ENCODE assay signal across 21 mouse cellular contexts in the genomic region with DNA sequence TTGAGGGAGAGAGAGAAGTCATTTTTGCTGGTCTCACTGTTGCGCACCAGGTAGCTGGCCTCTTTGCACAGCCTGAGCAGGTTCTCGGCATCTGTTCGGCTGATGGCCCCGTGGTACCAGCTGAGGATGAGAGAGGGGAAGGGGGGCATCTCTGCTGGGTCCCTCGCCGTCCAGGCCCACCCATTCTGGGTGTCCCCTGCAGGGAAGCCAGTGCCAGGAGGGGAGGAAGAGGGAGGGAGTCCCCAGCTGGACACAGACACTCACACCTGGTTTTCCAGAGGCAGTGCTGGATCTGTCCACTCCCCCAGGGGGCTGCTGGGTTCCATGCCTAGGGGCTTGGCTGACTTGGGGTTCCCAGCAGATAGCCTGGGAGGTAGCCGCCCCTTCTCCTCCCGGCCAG. TPM values are rescaled to one million over a fixed set of nuclear protein-coding genes. Genes with fewer than 3 reads are reported as not detected.
A peak's percentile ranks its signal among the peaks of the same experiment; 100 is the strongest.
DNase-seq lines count a peak whose midpoint lies in the region; ATAC-seq and TF ChIP-seq lines count a peak whose summit lies in the region.
"Had no signal": no experiment of that assay in that cellular context is flagged by ENCODE, and none has a peak within 500 bp of the region (broad histone marks: within the 10 kb centered on the region; RNA-seq: fewer than 3 reads in every experiment).

No protein-coding gene starts in this region.

- WGBS in cerebellum, adult 2 months: 18% methylated on average over 8 of the region's 8 CpGs
- WGBS in hindbrain, embryonic 11.5 days: 93% methylated on average over 8 of the region's 8 CpGs
- 78% methylated on average over 8 of the region's 8 CpGs for WGBS in midbrain, embryonic 14.5 days

- H3K4me2 ChIP-seq in hindbrain, embryonic 11.5 days (replicated peaks; ENCODE audit: low read depth, low read length): no peak overlapping the region
- no peak overlapping the region for H3K4me2 ChIP-seq in midbrain, embryonic 14.5 days (ENCODE audit: low read length)
- H3K4me2 ChIP-seq: embryonic facial prominence, embryonic 13.5 days; kidney, embryonic 15.5 days; liver, embryonic 12.5 days; lung, embryonic 14.5 days had no signal

- no peak for TF ChIP-seq POLR2A in cerebellum, adult 2 months (IDR thresholded peaks at IDR 0.05; ENCODE audit: borderline replicate concordance, insufficient read depth, low read length)

- no peak for ATAC-seq in hindbrain, embryonic 11.5 days (ENCODE audit: low FRiP score)
- ATAC-seq in midbrain, embryonic 14.5 days (ENCODE audit: low FRiP score, low TSS enrichment): no peak
- ATAC-seq: CD4-positive, CD25-positive, alpha-beta regulatory T cell, adult 4 months; liver, embryonic 12.5 days had no signal

- H3K27me3 ChIP-seq in cerebellum, adult 2 months (ENCODE audit: control insufficient read depth, insufficient read depth, low read length): no peaks in the 10 kb centered on the region
- no peaks in the 10 kb centered on the region for H3K27me3 ChIP-seq in hindbrain, embryonic 11.5 days (ENCODE audit: control insufficient read depth, insufficient read depth, low read length)
- H3K27me3 ChIP-seq in midbrain, embryonic 14.5 days (ENCODE audit: control insufficient read depth, insufficient read depth, low read length): no peaks in the 10 kb centered on the region
- H3K27me3 ChIP-seq: embryonic facial prominence, embryonic 13.5 days; kidney, embryonic 15.5 days; liver, embryonic 12.5 days had no signal

- DNase-seq in cerebellum, adult 11 months: peak; percentile 40
- DNase-seq in cerebellum, postnatal 4 days (ENCODE audit: low spot score in 2 of 2): no peak
- DNase-seq in cerebellum, adult 2 months: peak in 1 of 2 experiments; percentile 41
- DNase-seq in hindbrain, embryonic 11.5 days (ENCODE audit: low spot score): no peak
- DNase-seq in midbrain, embryonic 14.5 days: no peak
- DNase-seq in ovary, postnatal 36 days (ENCODE audit: low spot score): no peak
- no peak for DNase-seq in kidney, postnatal 14 days
- DNase-seq in layer of hippocampus, adult 9-10 months (ENCODE audit: low spot score): no peak
- DNase-seq: gastrocnemius, postnatal 25 days; heart, postnatal 10 days; lung, embryonic 14.5 days; thymus, adult 18-20 months had no signal

- no peaks in the 10 kb centered on the region for H3K36me3 ChIP-seq in hindbrain, embryonic 11.5 days (ENCODE audit: control insufficient read depth, insufficient read depth, low read length)
- peaks cover 54% of the 10 kb centered on the region for H3K36me3 ChIP-seq in midbrain, embryonic 14.5 days (ENCODE audit: control insufficient read depth, insufficient read depth, low read length)

- H3K27ac ChIP-seq in cerebellum, adult 2 months (ENCODE audit: insufficient read depth, low read length): peak overlapping the region; percentile 56
- H3K27ac ChIP-seq in hindbrain, embryonic 11.5 days (ENCODE audit: low read depth, low read length): peak overlapping the region; percentile 56; the same call in 1 of the 2 replicates
- peak overlapping the region; percentile 67 for H3K27ac ChIP-seq in midbrain, embryonic 14.5 days (replicated peaks; ENCODE audit: low read depth, low read length)
- H3K27ac ChIP-seq: embryonic facial prominence, embryonic 13.5 days; kidney, embryonic 15.5 days; liver, embryonic 12.5 days; macrophage had no signal

- no peaks in the 10 kb centered on the region for H3K9me3 ChIP-seq in hindbrain, embryonic 11.5 days (ENCODE audit: control insufficient read depth, low read length)
- H3K9me3 ChIP-seq in midbrain, embryonic 14.5 days (ENCODE audit: control insufficient read depth, low read length): no peaks in the 10 kb centered on the region
- H3K9me3 ChIP-seq: embryonic facial prominence, embryonic 13.5 days; kidney, embryonic 15.5 days; liver, embryonic 12.5 days had no signal

- no peak overlapping the region for H3K9ac ChIP-seq in hindbrain, embryonic 11.5 days (ENCODE audit: low read depth, low read length)
- peak overlapping the region; percentile 20; the same call in 1 of the 2 replicates for H3K9ac ChIP-seq in midbrain, embryonic 14.5 days (replicated peaks; ENCODE audit: low read length)
- H3K9ac ChIP-seq: embryonic facial prominence, embryonic 13.5 days; kidney, embryonic 15.5 days; liver, embryonic 12.5 days; lung, embryonic 14.5 days had no signal

- no peak overlapping the region for H3K4me3 ChIP-seq in cerebellum, adult 2 months (replicated peaks; ENCODE audit: insufficient read depth, low read depth, low read length)
- H3K4me3 ChIP-seq in hindbrain, embryonic 11.5 days (ENCODE audit: low read depth, low read length): no peak overlapping the region
- H3K4me3 ChIP-seq in midbrain, embryonic 14.5 days (replicated peaks; ENCODE audit: low read depth, low read length): no peak overlapping the region
- H3K4me3 ChIP-seq: embryonic facial prominence, embryonic 13.5 days; kidney, embryonic 15.5 days; liver, embryonic 12.5 days had no signal

- TF ChIP-seq CTCF in cerebellum, adult 2 months (IDR thresholded peaks at IDR 0.05; ENCODE audit: borderline replicate concordance, insufficient read depth, low read depth, low read length): no peak

- H3K4me1 ChIP-seq in cerebellum, adult 2 months (ENCODE audit: control insufficient read depth, insufficient read depth, low read length): peaks cover 73% of the 10 kb centered on the region
- H3K4me1 ChIP-seq in hindbrain, embryonic 11.5 days (replicated peaks; ENCODE audit: control insufficient read depth, insufficient read depth, low read length): peaks cover 13% of the 10 kb centered on the region; the same call in 1 of the 2 replicates
- H3K4me1 ChIP-seq in midbrain, embryonic 14.5 days (ENCODE audit: control insufficient read depth, insufficient read depth, low read length): peaks cover 47% of the 10 kb centered on the region

RNA-seq across cellular contexts. Expression of a gene that starts 15.2 kb away (rescaled TPM):
- 344 and 410 TPM in 2 replicates for polyA plus RNA-seq in cerebellum, adult 2 months (2012; rRNA removed)
- polyA plus RNA-seq in hindbrain, embryonic 11.5 days (2014; fragmentation: Nextera tagmentation; extraction: Ambion mirVana): 10.3 and 11.7 TPM in 2 replicates
- 15.9 and 19.2 TPM in 2 replicates for polyA plus RNA-seq in midbrain, embryonic 14.5 days (2014; fragmentation: Nextera tagmentation; extraction: Ambion mirVana)

RNA-seq across cellular contexts. Expression of a gene that starts 38.3 kb away (rescaled TPM):
- polyA plus RNA-seq in cerebellum, adult 2 months (2012; rRNA removed): 0.05 TPM in 2 replicates
- polyA plus RNA-seq in hindbrain, embryonic 11.5 days (2014; fragmentation: Nextera tagmentation; extraction: Ambion mirVana): 0.12 TPM in 1 of 2 replicates, not detected in the other
- 0.18 and 0.22 TPM in 2 replicates for polyA plus RNA-seq in midbrain, embryonic 14.5 days (2014; fragmentation: Nextera tagmentation; extraction: Ambion mirVana)
- polyA plus RNA-seq: CD4-positive, CD25-positive, alpha-beta regulatory T cell, adult 4 months; liver, embryonic 12.5 days; lung, embryonic 14.5 days; macrophage had no signal

RNA-seq across cellular contexts. Expression of a gene that starts 40.2 kb away (rescaled TPM):
- polyA plus RNA-seq in cerebellum, adult 2 months (2012; rRNA removed): 0.19 TPM in 1 of 2 replicates, not detected in the other
- 0.07 TPM in 1 of 2 replicates, not detected in the other for polyA plus RNA-seq in hindbrain, embryonic 11.5 days (2014; fragmentation: Nextera tagmentation; extraction: Ambion mirVana)
- 0.25 TPM in 1 of 2 replicates, not detected in the other for polyA plus RNA-seq in midbrain, embryonic 14.5 days (2014; fragmentation: Nextera tagmentation; extraction: Ambion mirVana)
- polyA plus RNA-seq: CD4-positive, CD25-positive, alpha-beta regulatory T cell, adult 4 months; intestine, embryonic 14.5 days; liver, embryonic 12.5 days; lung, embryonic 14.5 days; macrophage had no signal

RNA-seq across cellular contexts. Expression of a gene that starts 55.1 kb away (rescaled TPM):
- polyA plus RNA-seq in cerebellum, adult 2 months (2012; rRNA removed): not detected in 2 replicates
- polyA plus RNA-seq in hindbrain, embryonic 11.5 days (2014; fragmentation: Nextera tagmentation; extraction: Ambion mirVana): not detected in 2 replicates
- 0.23 TPM in 1 of 2 replicates, not detected in the other for polyA plus RNA-seq in midbrain, embryonic 14.5 days (2014; fragmentation: Nextera tagmentation; extraction: Ambion mirVana)
- polyA plus RNA-seq: adrenal gland, adult 2 months; CD4-positive, CD25-positive, alpha-beta regulatory T cell, adult 4 months; embryonic facial prominence, embryonic 13.5 days; kidney, embryonic 15.5 days; limb, embryonic 11.5 days; liver, embryonic 12.5 days; lung, embryonic 14.5 days; macrophage; stomach, embryonic 14.5 days had no signal

RNA-seq across cellular contexts. Expression of a gene that starts 55.5 kb away (rescaled TPM):
- polyA plus RNA-seq in cerebellum, adult 2 months (2012; rRNA removed): 0.03 and 0.11 TPM in 2 replicates
- polyA plus RNA-seq in hindbrain, embryonic 11.5 days (2014; fragmentation: Nextera tagmentation; extraction: Ambion mirVana): not detected in 2 replicates
- 0.04 TPM in 1 of 2 replicates, not detected in the other for polyA plus RNA-seq in midbrain, embryonic 14.5 days (2014; fragmentation: Nextera tagmentation; extraction: Ambion mirVana)
- polyA plus RNA-seq: CD4-positive, CD25-positive, alpha-beta regulatory T cell, adult 4 months; limb, embryonic 11.5 days; liver, embryonic 12.5 days; macrophage had no signal

Comparison
In these comparisons a context has a peak if more than half of its experiments do, and no peak if none do; other contexts are left out.
1. RNA of a gene that starts 15.2 kb away (polyA plus RNA-seq): 344 to 410 TPM in cerebellum, adult 2 months; 15.9 to 19.2 TPM in midbrain, embryonic 14.5 days and 10.3 to 11.7 TPM in hindbrain, embryonic 11.5 days; every median in the first group is over 10 times any median in the second.
2. Peak in every context shown above with its lines, with median percentiles within 50 percentile points of each other: H3K27ac ChIP-seq.